Mouse (Mus musculus): ENCODE data around the gene Hist1h1d.
A peak's percentile ranks its signal among the peaks of the same experiment; 100 is the strongest.

Hist1h1d gene

GRCm38 (mm10) chr13:23552962-23553361 lies at the start of gene Hist1h1d:
Gene Hist1h1d, plus strand, starts transcription at chr13:23553262.
- DNase-seq (ENCODE audit: low spot score): no peak

DNA sequence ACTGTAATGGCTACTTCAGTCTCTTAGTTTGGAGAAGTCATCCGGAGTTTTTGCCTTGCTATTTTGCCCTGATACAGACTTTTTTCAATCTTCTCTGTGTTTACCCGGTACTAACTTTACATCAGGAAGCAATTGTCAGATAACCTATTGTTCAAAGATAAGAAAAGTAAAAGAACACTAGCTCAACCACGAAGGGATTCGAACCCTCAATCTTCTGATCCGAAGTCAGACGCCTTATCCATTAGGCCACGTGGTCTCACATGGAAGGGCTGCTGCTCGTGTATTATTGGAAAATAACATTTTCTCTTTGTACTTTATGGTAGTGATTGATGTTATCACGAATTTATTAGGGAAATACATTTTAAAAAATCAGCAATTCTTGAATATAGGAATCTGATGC lies 49.3 kb upstream of the Hist1h1d start:
- DNase-seq (ENCODE audit: low spot score): peak; percentile 35

DNA sequence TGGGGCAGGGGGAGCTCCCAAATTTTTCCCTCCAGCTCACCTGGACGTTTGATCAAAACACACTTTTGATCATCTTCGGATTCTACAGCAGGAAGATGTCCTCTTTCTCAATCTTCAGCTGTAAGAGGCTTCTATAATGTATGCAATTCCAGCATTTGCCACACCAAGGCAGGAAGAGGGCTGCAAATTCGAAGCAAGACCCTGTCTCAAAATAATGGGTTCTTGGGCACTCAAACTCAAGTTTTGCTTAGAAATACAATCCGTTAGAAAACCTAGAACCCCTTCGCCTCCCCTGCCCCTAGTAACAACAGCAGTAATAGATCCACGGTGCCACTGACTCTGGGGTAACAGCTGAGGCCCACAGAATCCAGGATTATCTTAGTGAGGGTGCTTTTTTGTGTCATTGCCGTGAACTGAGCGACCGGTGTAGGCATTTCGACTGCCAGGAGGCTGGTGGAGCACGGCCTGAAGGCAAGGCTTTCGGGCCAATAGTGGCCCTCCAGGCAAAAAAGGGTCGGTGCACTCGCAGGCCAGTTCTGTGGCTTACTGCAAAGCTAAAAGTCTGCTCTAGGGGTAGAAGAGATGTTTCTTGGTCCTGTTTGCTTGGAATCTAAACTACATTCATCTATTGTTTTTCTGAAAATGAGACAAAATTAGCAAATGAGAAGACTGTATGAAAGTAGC lies 47.3 kb upstream of the Hist1h1d start:
- DNase-seq (ENCODE audit: low spot score): no peak

DNA sequence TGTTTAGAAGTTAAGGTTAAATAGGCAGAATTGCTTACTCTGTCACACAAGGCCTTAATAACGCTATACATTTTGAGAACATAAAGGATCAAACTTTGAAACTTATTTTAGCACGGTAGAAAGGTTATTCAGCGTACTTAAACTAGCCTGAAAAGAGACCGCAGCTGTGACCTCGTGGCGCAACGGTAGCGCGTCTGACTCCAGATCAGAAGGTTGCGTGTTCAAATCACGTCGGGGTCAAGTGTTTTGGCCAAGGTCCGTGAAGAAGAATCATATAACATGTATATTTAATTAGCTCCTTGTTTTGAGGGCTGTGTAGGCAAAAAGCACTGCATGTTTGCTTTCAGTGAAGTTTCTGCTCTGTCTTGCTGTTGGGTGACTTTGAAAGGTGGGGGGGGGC lies 46.7 kb upstream of the Hist1h1d start:
- no peak for DNase-seq (ENCODE audit: low spot score)

DNA sequence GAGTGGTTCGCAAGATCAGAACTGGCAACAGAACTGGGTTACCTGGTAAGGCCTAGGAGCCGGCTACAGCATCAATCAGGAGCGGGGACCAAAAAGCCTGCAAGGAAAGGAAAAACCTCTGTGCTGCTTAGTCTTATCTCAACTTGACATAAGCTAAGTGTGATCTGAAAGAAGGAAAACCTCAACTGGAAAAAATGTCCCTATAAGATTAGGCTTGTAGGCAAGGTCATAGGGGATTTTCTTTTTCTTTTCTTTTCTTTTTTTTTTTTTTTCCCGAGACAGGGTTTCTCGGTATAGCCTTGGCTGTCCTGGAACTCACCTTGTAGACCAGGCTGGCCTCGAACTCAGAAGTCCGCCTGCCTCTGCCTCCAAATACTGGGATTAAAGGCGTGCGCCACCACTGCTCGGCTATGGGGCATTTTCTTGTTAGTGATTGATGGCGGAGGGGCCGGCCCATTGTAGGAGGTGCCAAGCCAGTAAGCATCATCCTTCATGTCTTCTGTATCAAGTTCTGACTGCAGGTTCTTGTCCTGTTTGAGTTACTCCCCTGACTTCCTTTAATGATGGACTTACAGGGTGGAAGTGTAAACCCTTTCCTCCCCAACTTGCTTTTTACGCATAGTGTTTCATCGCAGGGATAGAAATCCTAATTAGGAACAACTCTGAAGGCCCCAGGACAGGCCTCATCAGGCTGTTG lies 46.1 kb upstream of the Hist1h1d start:
- no peak for DNase-seq (ENCODE audit: low spot score)

GRCm38 (mm10) chr13:23510127-23510526 lies 42.9 kb upstream of the Hist1h1d start:
- DNase-seq (ENCODE audit: low spot score): no peak

DNA sequence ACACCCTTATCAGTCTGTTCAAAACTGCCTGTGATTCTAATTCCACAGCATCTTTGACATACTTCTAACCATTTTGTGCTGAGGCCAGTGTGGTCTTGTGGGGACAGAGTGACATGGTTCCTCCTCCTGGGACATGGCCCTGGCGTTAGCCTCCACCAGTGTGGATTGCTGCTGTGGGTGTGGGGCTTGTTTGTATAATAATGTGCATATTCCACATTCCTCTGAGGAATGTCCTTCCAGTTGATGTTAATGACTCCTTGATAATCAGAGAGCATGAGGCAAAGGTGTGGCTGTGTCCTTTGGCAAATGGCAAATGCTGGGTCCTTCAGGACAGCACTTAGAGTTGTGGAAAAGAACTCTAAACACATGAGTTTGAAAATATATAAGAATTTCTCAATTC lies 39.5 kb upstream of the Hist1h1d start:
- no peak for DNase-seq (ENCODE audit: low spot score)

DNA sequence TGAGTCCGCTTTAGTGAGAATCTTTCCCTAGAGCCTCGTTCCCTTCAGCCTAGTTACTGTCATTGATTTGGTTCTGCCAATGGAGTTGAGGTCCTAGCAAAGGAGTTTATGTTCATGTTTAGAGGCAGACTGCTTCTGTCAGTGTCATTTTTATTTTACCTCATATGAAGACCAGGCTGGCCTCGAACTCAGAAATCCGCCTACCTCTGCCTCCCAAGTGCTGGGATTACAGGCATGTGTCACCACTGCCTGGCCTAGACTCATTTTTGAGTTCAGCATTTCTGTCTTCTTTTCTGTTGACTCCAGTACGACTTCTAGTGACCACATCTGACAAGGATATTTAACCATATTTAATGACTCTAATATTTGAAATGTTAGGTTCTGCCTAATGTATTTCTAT lies 37.8 kb upstream of the Hist1h1d start:
- no peak for DNase-seq (ENCODE audit: low spot score)

DNA sequence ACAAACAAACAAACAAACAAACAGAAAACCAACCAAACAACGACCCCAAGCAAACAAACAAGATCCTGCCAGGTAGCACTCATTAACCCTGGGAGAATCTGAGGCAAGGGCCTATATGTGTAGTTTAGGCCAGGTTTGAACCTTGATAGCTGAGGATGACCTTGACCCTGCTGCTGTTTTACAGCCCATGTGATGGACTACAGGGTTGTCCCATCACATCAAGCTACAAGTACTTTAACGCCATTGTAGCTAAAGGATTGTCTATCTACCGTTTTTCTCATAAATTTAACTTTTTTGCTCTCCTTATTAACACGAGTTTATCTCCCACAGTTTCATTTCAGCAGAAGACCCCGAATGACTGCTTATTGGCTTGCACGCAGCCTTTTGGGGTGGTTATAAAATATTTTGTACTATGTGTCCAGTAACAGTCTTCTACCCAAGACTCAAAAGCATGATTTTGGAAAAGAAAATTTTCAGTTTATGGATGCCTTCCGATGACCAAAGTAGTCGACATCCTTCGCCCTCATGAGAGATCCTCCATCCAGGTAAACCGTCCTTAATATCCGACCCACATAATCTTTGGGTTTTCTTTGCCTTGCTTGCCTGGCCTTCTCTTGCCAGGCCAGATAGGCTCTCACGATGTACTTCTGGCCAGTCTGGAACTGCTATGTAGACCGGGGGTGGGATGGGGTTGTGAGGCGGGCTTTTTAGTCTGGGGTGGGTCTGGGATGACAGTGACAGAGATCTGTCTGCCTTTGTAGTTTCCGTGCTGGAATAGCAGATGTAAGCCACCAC lies 37.0 kb upstream of the Hist1h1d start:
- DNase-seq (ENCODE audit: low spot score): no peak

DNA sequence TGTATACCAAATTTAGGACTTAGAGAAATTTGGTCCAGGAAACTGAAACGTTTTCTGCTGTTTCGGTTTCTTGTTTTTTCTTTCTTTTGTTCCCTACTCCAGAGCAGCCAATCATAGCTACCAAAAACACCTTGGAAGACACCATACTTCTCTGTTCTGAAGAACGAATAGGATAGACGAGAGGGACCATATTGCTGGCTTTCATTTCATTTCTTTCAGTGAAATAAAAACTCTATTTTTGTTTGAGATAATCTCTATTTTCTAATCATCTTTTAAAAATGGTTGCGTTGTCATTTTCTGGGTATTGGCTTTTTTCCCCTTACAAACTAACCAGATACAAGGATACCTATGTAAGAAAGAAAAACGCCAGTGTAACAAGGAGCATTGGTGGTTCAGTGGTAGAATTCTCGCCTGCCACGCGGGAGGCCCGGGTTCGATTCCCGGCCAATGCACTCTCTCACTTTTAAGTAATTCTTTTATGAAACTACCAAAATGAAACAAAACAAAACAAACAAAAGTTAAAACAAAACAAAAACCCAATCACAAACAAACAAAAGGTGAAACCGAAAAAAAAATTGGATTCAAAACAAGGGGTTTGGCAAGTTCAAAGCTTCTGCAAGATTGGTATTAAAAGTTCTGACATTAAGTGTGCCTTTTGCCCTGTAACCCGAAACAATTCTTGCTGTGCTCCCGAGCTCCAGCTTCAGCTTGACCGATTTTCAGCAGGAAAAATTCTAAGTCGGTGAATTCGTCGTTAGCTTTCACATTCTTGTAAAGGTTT lies 36.0 kb upstream of the Hist1h1d start:
- DNase-seq (ENCODE audit: low spot score): peak; percentile 53

DNA sequence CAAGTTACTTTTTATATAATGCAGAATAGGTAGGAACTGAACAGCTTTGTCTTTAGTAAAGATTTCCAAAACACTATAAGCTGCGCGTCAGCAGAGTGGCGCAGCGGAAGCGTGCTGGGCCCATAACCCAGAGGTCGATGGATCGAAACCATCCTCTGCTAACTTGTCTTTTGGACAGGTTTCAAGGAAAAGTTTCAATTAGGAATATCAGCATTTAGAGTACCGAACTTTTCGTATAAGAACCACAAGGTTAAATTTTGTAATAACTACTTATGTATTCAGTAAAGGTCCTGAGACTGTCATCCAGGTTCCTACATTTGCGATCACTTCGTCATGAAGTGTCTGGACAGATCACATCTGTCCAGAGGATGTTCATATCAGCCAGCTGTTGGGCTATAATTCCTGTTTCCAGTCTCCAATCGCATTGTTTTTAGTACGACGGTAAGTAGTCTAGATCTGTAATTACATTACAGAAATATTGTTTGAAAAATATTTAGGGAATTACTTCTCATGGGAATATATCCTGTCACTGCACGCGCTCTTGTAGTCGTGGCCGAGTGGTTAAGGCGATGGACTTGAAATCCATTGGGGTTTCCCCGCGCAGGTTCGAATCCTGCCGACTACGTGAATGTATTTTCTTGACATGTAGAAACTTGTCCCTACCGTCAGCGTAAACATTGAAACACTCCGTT lies 35.3 kb upstream of the Hist1h1d start:
- DNase-seq (ENCODE audit: low spot score): peak; percentile 78

- DNase-seq (ENCODE audit: low spot score): no peak
These were observed 34.8 kb upstream of the Hist1h1d start for GRCm38 (mm10) chr13:23518295-23518603.

DNA sequence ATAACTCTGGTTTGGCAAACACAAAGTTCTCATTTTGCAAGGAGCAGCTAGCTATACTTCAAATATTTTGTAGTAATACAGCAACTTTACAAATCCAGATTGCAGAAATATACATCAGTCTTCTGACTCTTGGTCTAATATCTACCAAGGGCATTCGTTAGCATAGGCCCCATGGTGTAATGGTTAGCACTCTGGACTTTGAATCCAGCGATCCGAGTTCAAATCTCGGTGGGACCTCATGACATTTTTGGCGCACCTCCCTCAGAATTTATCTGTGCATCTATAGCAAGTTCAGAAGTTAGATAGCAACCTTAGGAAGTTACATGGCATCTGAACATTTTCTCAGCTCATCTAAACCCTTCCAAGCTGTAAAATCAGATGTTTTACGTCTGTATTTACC lies 34.2 kb upstream of the Hist1h1d start:
- DNase-seq (ENCODE audit: low spot score): peak; percentile 65

- peak; percentile 56 for DNase-seq (ENCODE audit: low spot score)
These were observed 33.6 kb upstream of the Hist1h1d start for GRCm38 (mm10) chr13:23519416-23519815.

DNA sequence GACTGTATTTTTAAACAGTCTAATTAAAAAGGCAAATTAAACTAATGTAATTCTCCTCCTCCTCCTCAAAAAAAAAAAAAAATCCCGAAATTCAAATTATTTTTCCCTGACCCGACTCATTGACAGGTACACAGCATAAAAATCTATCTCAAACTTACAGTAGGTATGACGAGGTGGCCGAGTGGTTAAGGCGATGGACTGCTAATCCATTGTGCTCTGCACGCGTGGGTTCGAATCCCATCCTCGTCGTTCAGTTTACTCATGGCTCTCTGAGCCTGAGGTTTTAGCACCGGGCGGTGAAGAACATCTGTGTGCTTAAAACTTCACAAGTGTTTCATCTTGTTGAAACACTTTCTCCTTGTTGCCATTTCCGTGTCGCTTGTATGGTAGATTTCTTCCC lies 31.4 kb upstream of the Hist1h1d start:
- DNase-seq (ENCODE audit: low spot score): peak; percentile 58

DNA sequence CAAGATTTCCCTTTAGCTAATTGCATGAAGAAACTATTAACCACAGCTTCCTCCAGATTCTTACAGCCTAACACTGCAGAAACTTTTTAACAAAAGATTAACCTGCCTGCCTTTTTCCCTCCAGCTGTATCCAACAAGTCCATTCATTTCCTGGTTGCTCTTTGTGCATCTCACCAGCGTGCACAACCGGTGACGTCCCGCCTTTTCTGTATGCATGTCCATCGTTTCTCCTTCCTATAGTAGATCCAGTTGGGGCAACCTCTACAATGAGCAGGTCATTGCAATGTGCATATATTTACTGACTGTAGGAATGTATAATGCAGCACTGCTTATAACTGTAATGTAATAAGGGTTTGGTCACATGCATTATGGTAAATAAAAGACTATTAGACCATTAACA lies 29.1 kb upstream of the Hist1h1d start:
- DNase-seq (ENCODE audit: low spot score): no peak

- peak; percentile 82 for DNase-seq (ENCODE audit: low spot score)
These were observed 28.4 kb upstream of the Hist1h1d start for GRCm38 (mm10) chr13:23524654-23525053.

- no peak for DNase-seq (ENCODE audit: low spot score)
These were observed 27.2 kb upstream of the Hist1h1d start for GRCm38 (mm10) chr13:23525901-23526300.

- peak; percentile 89 for DNase-seq (ENCODE audit: low spot score)
These were observed 26.8 kb upstream of the Hist1h1d start for GRCm38 (mm10) chr13:23526312-23526711.

DNA sequence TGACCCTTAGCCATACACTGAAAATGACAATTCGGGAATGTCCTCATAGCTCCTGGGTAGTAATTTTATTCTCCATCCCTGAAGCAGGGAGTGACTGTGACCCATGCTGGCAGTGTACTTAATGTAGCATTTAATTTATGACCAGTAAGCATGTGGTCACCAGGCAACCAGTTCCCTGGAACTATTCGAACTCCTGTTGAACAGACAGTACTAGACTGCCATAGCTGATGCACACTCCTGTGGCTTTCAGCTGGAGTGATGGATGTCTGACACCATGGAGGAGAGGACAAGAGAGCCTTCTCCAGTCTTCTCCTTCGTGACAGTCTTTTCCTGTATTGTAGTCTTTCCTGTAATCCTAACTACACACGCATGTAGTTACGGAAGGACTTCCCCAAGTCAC lies 24.1 kb upstream of the Hist1h1d start:
- DNase-seq (ENCODE audit: low spot score): no peak

- no peak for DNase-seq (ENCODE audit: low spot score)
These were observed 23.4 kb upstream of the Hist1h1d start for GRCm38 (mm10) chr13:23529480-23530165.
